Mouse (Mus musculus): ENCODE data around the gene Vmn1r239-ps. TPM values are rescaled to one million over a fixed set of nuclear protein-coding genes. Genes with fewer than 3 reads are reported as not detected.
"Not testable (repeated sequence)": the region's sequence is repeated elsewhere in the genome, so short reads cannot be mapped to it uniquely, and the experiment has no call there.

Vmn1r239-ps gene
- not detected in 2 replicates for polyA plus RNA-seq (2014; fragmentation: Nextera tagmentation; extraction: Ambion mirVana)

DNA sequence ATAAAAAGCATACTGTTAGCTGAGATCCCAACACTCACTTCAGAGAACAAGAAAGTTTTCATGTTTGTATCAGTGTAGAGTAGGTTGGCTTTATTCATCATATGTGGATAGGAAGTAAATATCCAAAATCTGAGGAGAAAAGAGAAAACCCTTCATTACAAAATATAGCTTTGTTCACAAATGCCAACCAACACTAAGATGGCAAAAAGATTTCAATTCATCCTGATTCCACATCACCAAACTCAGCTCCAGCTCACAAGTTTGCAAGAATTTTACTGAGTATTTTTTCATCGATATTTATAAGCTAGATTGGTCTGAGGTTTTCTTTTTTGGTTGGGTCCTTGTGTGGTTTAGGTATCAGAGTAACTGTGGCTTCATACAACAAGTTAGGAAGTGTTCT is at the start of gene Vmn1r239-ps:
Gene Vmn1r239-ps, minus strand, starts transcription at position 101 of the 400 bp plus-strand sequence.
- not testable (repeated sequence) for H3K27ac ChIP-seq (ENCODE audit: low read depth); H3K9ac ChIP-seq (ENCODE audit: low read length); H3K27me3 ChIP-seq (replicated peaks; ENCODE audit: control insufficient read depth, insufficient read depth, low read length); H3K4me1 ChIP-seq (replicated peaks; ENCODE audit: control insufficient read depth, insufficient read depth, low read length); H3K4me3 ChIP-seq (ENCODE audit: low read depth, low read length); H3K36me3 ChIP-seq (ENCODE audit: control insufficient read depth, insufficient read depth, low read length); H3K9me3 ChIP-seq (ENCODE audit: control insufficient read depth, low read length); DNase-seq (ENCODE audit: low spot score); H3K4me2 ChIP-seq (ENCODE audit: low read length); ATAC-seq (replicated peaks; ENCODE audit: low FRiP score, low TSS enrichment, low read depth)
- 74% methylated on average over 1 of the region's 1 CpGs for WGBS

DNA sequence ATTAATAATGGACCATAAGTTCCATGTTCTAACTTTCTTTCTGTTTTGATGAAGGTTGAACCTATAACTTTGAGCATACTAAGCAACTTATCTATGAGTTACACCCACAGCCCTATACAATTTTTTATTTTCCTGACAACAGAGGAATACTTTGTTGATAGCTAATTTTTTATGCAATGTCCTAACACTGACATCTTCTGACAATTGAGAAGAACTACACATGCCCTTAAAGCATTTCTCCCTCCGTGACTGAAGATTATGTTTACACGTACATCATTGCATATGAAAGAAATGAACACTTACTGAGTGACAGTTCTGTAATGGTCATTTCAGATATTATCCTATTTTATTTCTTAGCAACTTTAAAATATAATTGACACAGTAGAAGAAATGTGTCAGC is 36.0 kb upstream of the Vmn1r239-ps start:
- no peak for ATAC-seq (replicated peaks; ENCODE audit: low FRiP score, low TSS enrichment, low read depth)
- H3K4me1 ChIP-seq (replicated peaks; ENCODE audit: control insufficient read depth, insufficient read depth, low read length) = no peaks in the 10 kb centered on the region
- WGBS = 68% methylated on average over 2 of the region's 2 CpGs

DNA sequence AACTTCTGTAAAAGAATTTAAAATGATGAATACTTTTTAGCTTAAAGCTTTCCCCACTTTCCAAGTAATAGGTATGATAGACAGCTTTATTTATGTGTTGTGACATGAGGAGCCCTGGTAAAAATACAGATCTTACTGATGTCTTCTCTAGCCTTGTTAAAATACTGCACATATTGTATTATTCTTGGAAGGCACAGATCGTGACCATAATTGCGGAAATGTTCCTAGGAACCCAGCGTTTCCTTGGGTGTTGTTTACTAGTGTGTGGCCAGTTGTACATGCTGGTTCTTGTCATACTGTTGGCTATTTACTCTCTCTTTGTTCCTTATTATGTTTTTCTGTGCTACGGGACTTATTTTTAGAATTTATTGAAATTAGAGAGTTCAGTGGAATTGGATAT is 10.1 kb downstream of the Vmn1r239-ps start:
- Histone ChIP-seq H3K27me3 (replicated peaks; ENCODE audit: control insufficient read depth, insufficient read depth, low read length) (no peaks in the 10 kb centered on the region), H3K4me3 (ENCODE audit: low read depth, low read length) (no peak overlapping the region), H3K4me2 (ENCODE audit: low read length) (no peak overlapping the region), H3K9me3 (ENCODE audit: control insufficient read depth, low read length) (no peaks in the 10 kb centered on the region), H3K4me1 (replicated peaks; ENCODE audit: control insufficient read depth, insufficient read depth, low read length) (no peaks in the 10 kb centered on the region), H3K27ac (ENCODE audit: low read depth) (no peak overlapping the region), H3K9ac (ENCODE audit: low read length) (no peak overlapping the region), H3K36me3 (ENCODE audit: control insufficient read depth, insufficient read depth, low read length) (no peaks in the 10 kb centered on the region)
- 82% methylated on average over 4 of the region's 4 CpGs for WGBS
- no peak for DNase-seq (ENCODE audit: low spot score)
- no peak for ATAC-seq (replicated peaks; ENCODE audit: low FRiP score, low TSS enrichment, low read depth)

More for the DNA sequence above, 36.0 kb upstream of the Vmn1r239-ps start:
- no peak overlapping the region for H3K9ac ChIP-seq (ENCODE audit: low read length)
- H3K4me2 ChIP-seq (ENCODE audit: low read length) = no peak overlapping the region
- H3K36me3 ChIP-seq (ENCODE audit: control insufficient read depth, insufficient read depth, low read length) = no peaks in the 10 kb centered on the region; the same call in 1 of the 2 replicates
- DNase-seq (ENCODE audit: low spot score) = no peak
- no peaks in the 10 kb centered on the region for H3K27me3 ChIP-seq (replicated peaks; ENCODE audit: control insufficient read depth, insufficient read depth, low read length)
- no peaks in the 10 kb centered on the region for H3K9me3 ChIP-seq (ENCODE audit: control insufficient read depth, low read length)
- H3K4me3 ChIP-seq (ENCODE audit: low read depth, low read length) = no peak overlapping the region
- H3K27ac ChIP-seq (ENCODE audit: low read depth) = no peak overlapping the region

DNA sequence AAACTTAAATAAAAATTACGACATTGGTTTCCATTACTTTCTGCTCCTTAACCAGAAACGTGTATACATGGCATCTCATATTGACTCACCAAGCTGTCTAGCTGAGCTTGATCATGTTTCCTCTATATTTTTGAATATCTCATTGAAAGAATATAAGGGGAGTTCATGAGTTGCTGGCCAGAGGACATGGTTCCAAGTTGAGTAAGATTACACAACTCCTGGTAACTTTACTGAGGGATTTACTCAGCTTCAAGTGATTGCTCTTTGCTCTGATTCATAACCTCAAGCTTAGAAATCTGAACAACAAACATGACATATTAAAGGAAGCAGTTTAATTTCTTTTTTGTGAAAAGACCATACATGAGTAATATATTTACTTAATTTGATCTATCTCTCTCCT is 18.1 kb downstream of the Vmn1r239-ps start:
- Histone ChIP-seq H3K9me3 (ENCODE audit: control insufficient read depth, low read length) (no peaks in the 10 kb centered on the region), H3K4me1 (replicated peaks; ENCODE audit: control insufficient read depth, insufficient read depth, low read length) (no peaks in the 10 kb centered on the region), H3K36me3 (ENCODE audit: control insufficient read depth, insufficient read depth, low read length) (no peaks in the 10 kb centered on the region), H3K4me2 (ENCODE audit: low read length) (no peak overlapping the region), H3K9ac (ENCODE audit: low read length) (no peak overlapping the region), H3K4me3 (ENCODE audit: low read depth, low read length) (no peak overlapping the region), H3K27ac (ENCODE audit: low read depth) (no peak overlapping the region), H3K27me3 (replicated peaks; ENCODE audit: control insufficient read depth, insufficient read depth, low read length) (no peaks in the 10 kb centered on the region)
- DNase-seq (ENCODE audit: low spot score) (no peak), ATAC-seq (replicated peaks; ENCODE audit: low FRiP score, low TSS enrichment, low read depth) (no peak)
- WGBS = 86% methylated on average over 2 of the region's 2 CpGs

DNA sequence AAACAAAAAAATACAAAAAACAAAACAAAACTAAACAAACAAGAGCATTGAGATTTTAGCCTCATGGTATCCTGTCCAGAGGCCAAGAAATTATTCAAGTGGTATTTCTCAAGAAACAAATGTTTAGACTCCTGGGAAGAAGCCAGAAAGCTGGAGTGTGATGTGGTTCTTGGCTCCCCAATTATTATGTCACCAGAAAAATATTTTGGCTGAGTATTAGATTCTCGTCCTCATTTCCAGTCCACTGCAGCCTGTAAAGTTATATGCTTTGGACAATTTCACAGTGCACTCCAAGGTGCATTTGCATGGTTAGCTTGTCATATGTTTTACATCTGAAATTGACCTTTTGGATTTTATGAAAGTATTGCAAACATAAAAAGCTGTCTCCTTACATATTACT is 23.8 kb downstream of the Vmn1r239-ps start:
- no peak for ATAC-seq (replicated peaks; ENCODE audit: low FRiP score, low TSS enrichment, low read depth)
- H3K4me3 ChIP-seq (ENCODE audit: low read depth, low read length) = no peak overlapping the region
- H3K27ac ChIP-seq (ENCODE audit: low read depth) = no peak overlapping the region
- WGBS = 45% methylated on average over 1 of the region's 1 CpGs
- no peaks in the 10 kb centered on the region for H3K9me3 ChIP-seq (ENCODE audit: control insufficient read depth, low read length)
- DNase-seq (ENCODE audit: low spot score) = no peak
- no peaks in the 10 kb centered on the region for H3K36me3 ChIP-seq (ENCODE audit: control insufficient read depth, insufficient read depth, low read length)
- H3K9ac ChIP-seq (ENCODE audit: low read length) = no peak overlapping the region
- H3K4me2 ChIP-seq (ENCODE audit: low read length) = no peak overlapping the region
- no peaks in the 10 kb centered on the region for H3K4me1 ChIP-seq (replicated peaks; ENCODE audit: control insufficient read depth, insufficient read depth, low read length)
- no peaks in the 10 kb centered on the region for H3K27me3 ChIP-seq (replicated peaks; ENCODE audit: control insufficient read depth, insufficient read depth, low read length)

DNA sequence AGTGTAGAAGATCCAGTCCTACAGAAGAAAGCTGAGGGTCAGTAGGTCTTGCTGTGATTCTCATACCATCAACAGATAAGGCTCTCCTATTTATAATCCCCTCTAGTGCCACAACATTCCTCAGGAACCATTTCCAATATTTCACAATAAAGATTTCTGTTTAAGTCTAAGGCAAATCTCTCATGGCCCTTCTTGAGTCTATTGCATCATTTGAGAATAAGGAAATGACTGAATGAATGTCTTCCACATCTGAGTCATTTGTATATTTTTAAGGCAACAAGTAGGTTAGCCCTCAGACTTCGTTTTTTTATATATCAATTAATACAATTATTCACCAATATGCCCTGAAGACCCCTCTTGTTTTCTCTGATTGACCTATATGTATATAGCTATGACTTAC is 24.4 kb downstream of the Vmn1r239-ps start, which contains the start of gene Il13ra2:
Gene Il13ra2, minus strand, starts transcription at position 64 of the 400 bp plus-strand sequence.
- WGBS = 56% methylated on average over 1 of the region's 1 CpGs
- Histone ChIP-seq H3K4me1 (replicated peaks; ENCODE audit: control insufficient read depth, insufficient read depth, low read length) (no peaks in the 10 kb centered on the region), H3K4me2 (ENCODE audit: low read length) (no peak within 1 kb of the TSS), H3K9me3 (ENCODE audit: control insufficient read depth, low read length) (no peaks in the 10 kb centered on the region), H3K27me3 (replicated peaks; ENCODE audit: control insufficient read depth, insufficient read depth, low read length) (no peaks in the 10 kb centered on the region), H3K4me3 (ENCODE audit: low read depth, low read length) (no peak within 1 kb of the TSS), H3K36me3 (ENCODE audit: control insufficient read depth, insufficient read depth, low read length) (no peaks in the 10 kb centered on the region), H3K9ac (ENCODE audit: low read length) (no peak within 1 kb of the TSS), H3K27ac (ENCODE audit: low read depth) (no peak within 1 kb of the TSS)
- no peak for ATAC-seq (replicated peaks; ENCODE audit: low FRiP score, low TSS enrichment, low read depth)
- no peak for DNase-seq (ENCODE audit: low spot score)

Other genes with a start within 250 kb of the Vmn1r239-ps start
- gene Il13ra2, start 24.5 kb downstream of the Vmn1r239-ps start, polyA plus RNA-seq (2014; fragmentation: Nextera tagmentation; extraction: Ambion mirVana) = 0.23 TPM in 1 of 2 replicates, not detected in the other
- gene Lrch2, start 100.4 kb upstream of the Vmn1r239-ps start, polyA plus RNA-seq (2014; fragmentation: Nextera tagmentation; extraction: Ambion mirVana) = 7.9 and 9.2 TPM in 2 replicates